Mouse (Mus musculus) brown adipose tissue, adult 24 weeks (tissue): ENCODE measurements around the gene Zfp865. TPM values are rescaled to one million over a fixed set of nuclear protein-coding genes. Genes with fewer than 3 reads are reported as not detected.

Source experiments
- H3K27ac ChIP-seq: fragments of 200-500 bp; replicated peaks from 2 replicates; pipeline ENCODE4 v1.5.1; 2012; ENCODE audit warnings: low read depth, mild to moderate bottlenecking, low read length
- H3K4me1 ChIP-seq: fragments of 200-500 bp; 2 replicates; pipeline ENCODE4 v1.6.1; 2012; ENCODE audit warnings: low read length, mixed read lengths; ENCODE audit not compliant: control insufficient read depth, insufficient read depth, insufficient read length
- H3K4me3 ChIP-seq: fragments of 200-500 bp; 2 replicates; pipeline ENCODE4 v1.5.1; 2012; ENCODE audit warnings: low read depth, mild to moderate bottlenecking, low read length, moderate library complexity; ENCODE audit not compliant: insufficient read depth
- polyA plus RNA-seq: library from polyadenylated mRNA; stranded (reverse); fragments of >200 nt; gene quantifications from 2 replicates; pipeline ENCODE4 v1.2.4, GENCODE M21; 2012; ENCODE audit not compliant: missing spikeins, insufficient read depth, insufficient read length

Gene Zfp865
- polyA plus RNA-seq, 1 experiment = 10.9 TPM

- Histone ChIP-seq H3K4me3 (peak overlapping the region; percentile 8; the same call in 1 of the 2 replicates), H3K27ac (no peak overlapping the region), H3K4me1 (no peaks in the 10 kb centered on the region; the same call in 1 of the 2 replicates)
These were observed 32.8 kb downstream of the Zfp865 start for GRCm38 (mm10) chr7:5052931-5053343.

GRCm38 (mm10) chr7:5053456-5054179 lies 33.4 kb downstream of the Zfp865 start:
- Histone ChIP-seq H3K27ac (no peak overlapping the region), H3K4me3 (no peak overlapping the region; the same call in 1 of the 2 replicates), H3K4me1 (no peaks in the 10 kb centered on the region; the same call in 1 of the 2 replicates)

GRCm38 (mm10) chr7:5056651-5057263 lies 36.6 kb downstream of the Zfp865 start:
- Histone ChIP-seq H3K4me3 (no peak overlapping the region), H3K4me1 (no peaks in the 10 kb centered on the region; the same call in 1 of the 2 replicates)

GRCm38 (mm10) chr7:5057381-5057780 lies 37.2 kb downstream of the Zfp865 start:
- H3K4me1 ChIP-seq = no peaks in the 10 kb centered on the region
- no peak overlapping the region for H3K4me3 ChIP-seq
- no peak overlapping the region for H3K27ac ChIP-seq

More at GRCm38 (mm10) chr7:5056651-5057263, 36.6 kb downstream of the Zfp865 start:
- no peak overlapping the region for H3K27ac ChIP-seq

GRCm38 (mm10) chr7:5057804-5058203 lies 37.6 kb downstream of the Zfp865 start:
- Histone ChIP-seq H3K4me1 (no peaks in the 10 kb centered on the region), H3K4me3 (no peak overlapping the region), H3K27ac (no peak overlapping the region)

- H3K27ac ChIP-seq = no peak overlapping the region
- no peak overlapping the region for H3K4me3 ChIP-seq
- H3K4me1 ChIP-seq = 0 out of 2 replicates have a peak, but pooled peaks cover 2% of the 10 kb centered on the region
These were observed 38.5 kb downstream of the Zfp865 start for GRCm38 (mm10) chr7:5058631-5059030.

GRCm38 (mm10) chr7:5059421-5059820 lies 39.2 kb downstream of the Zfp865 start:
- H3K27ac ChIP-seq = no peak overlapping the region
- H3K4me3 ChIP-seq = no peak overlapping the region
- peaks cover 7% of the 10 kb centered on the region; the same call in 1 of the 2 replicates for H3K4me1 ChIP-seq

- H3K4me1 ChIP-seq = peaks cover 9% of the 10 kb centered on the region; the same call in 1 of the 2 replicates
- peak overlapping the region; percentile 93 for H3K4me3 ChIP-seq
- H3K27ac ChIP-seq = peak overlapping the region; percentile 93
These were observed 40.1 kb downstream of the Zfp865 start for GRCm38 (mm10) chr7:5060239-5060731.

- Histone ChIP-seq H3K4me1 (peaks cover 9% of the 10 kb centered on the region; the same call in 1 of the 2 replicates), H3K4me3 (peak overlapping the region; percentile 93), H3K27ac (peak overlapping the region; percentile 99)
These were observed 41.0 kb downstream of the Zfp865 start for GRCm38 (mm10) chr7:5060944-5061773.

GRCm38 (mm10) chr7:5061774-5062359 lies 41.7 kb downstream of the Zfp865 start, which contains the start of gene U2af2:
Gene U2af2 (plus strand): TSS chr7:5062143.
- H3K4me3 ChIP-seq = peak within 1 kb of the TSS; percentile 93
- peaks cover 9% of the 10 kb centered on the region; the same call in 1 of the 2 replicates for H3K4me1 ChIP-seq
- H3K27ac ChIP-seq = peak within 1 kb of the TSS; percentile 99

- H3K27ac ChIP-seq = peak overlapping the region; percentile 92
- peak overlapping the region; percentile 82 for H3K4me3 ChIP-seq
- H3K4me1 ChIP-seq = peaks cover 9% of the 10 kb centered on the region; the same call in 1 of the 2 replicates
These were observed 42.3 kb downstream of the Zfp865 start for GRCm38 (mm10) chr7:5062360-5063001.

- Histone ChIP-seq H3K4me3 (no peak overlapping the region), H3K4me1 (peaks cover 9% of the 10 kb centered on the region; the same call in 1 of the 2 replicates), H3K27ac (no peak overlapping the region)
These were observed 44.7 kb downstream of the Zfp865 start for GRCm38 (mm10) chr7:5064886-5065285.

GRCm38 (mm10) chr7:5073586-5073985 lies 53.4 kb downstream of the Zfp865 start:
- Histone ChIP-seq H3K4me3 (no peak overlapping the region), H3K27ac (no peak overlapping the region), H3K4me1 (no peaks in the 10 kb centered on the region)

- Histone ChIP-seq H3K4me3 (no peak overlapping the region), H3K4me1 (no peaks in the 10 kb centered on the region), H3K27ac (no peak overlapping the region)
These were observed 54.8 kb downstream of the Zfp865 start for GRCm38 (mm10) chr7:5074984-5075383.
